Mouse (Mus musculus) CD4-positive helper T cell, adult 2 months (primary cell): ENCODE data around the gene Zfp953.
A peak's percentile ranks its signal among the peaks of the same experiment; 100 is the strongest.
"Not testable (repeated sequence)": the region's sequence is repeated elsewhere in the genome, so short reads cannot be mapped to it uniquely, and the experiment has no call there.

ENCODE experiments used
- DNase-seq: peaks from one replicate; pipeline ENCODE4 v3.0.0-alpha.2; 2012; ENCODE audit warnings: low read depth, missing footprints, low spot score

Gene Zfp953

DNA sequence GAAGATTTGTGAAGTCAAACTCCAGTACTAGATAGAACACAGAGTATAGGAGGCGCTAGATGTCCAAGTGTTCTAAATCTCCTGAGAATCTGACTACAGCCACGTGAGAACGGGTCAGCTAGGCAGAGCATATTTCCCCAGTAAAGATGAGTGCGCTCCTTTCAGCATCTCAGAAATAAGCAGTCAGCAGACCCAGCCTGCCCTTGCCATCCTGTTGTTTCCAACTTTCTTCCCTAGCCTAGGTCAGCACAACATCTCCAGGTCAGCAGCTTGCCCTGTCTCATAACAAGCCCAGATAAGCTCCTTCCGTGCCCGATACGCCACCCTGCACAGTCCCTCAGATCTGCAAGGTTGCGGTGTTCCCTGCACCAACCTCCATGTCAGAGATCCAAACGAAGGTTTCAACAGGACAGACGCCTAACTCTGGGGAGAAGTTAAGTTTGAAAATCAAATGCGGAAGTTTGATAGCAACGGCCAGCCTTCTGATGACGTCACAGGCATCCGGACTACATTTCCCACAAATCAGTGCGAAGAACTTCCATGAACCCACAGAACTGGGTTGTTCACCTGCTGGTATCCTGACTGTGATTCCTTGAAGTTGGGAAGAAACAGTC is at the start of gene Zfp953, which contains the start of gene Gm28044:
Zfp953 (minus strand) TSS at position 475 of the 614 bp plus-strand sequence.
Gm28044 (minus strand) TSS at position 406 of the 614 bp plus-strand sequence.
- DNase-seq: peak; percentile 89

DNA sequence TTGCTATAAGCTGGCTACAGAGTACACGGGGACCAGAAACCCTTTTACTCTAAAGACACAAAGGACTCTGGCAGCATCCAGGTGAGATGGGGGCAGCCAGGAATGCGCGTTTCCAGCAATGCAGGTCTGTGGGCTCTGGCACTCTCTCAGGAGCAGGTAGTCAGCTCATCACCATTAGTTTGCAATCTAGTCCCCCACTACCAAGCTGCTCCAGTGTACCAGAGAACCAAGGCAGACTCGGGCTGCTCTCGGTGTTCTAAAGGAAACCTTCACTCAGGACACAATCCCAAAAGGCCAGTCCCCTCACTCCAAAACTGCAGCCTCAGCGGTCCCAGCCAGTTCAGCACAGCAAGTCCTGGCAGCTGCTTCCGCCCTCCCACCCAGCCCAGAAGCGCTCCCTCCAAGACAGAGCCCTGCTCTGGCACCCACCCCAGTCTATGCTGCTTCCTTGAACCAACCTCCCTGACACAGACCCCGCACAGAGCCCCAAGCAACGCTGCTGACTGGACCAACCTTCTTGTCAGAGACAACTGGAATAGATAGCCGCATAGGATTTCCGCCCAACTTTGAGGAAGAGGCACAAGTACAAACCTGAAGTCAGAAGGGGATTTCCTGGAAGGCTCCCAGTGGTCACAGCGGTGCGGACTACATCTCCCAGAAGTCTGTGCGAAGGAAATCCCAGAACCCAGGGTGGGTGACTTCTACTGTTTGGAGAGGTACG is 38.9 kb upstream of the Zfp953 start, which contains the start of gene Zfp429:
Zfp429 (minus strand) TSS at position 637 of the 721 bp plus-strand sequence.
- peak; percentile 88 for DNase-seq

DNA sequence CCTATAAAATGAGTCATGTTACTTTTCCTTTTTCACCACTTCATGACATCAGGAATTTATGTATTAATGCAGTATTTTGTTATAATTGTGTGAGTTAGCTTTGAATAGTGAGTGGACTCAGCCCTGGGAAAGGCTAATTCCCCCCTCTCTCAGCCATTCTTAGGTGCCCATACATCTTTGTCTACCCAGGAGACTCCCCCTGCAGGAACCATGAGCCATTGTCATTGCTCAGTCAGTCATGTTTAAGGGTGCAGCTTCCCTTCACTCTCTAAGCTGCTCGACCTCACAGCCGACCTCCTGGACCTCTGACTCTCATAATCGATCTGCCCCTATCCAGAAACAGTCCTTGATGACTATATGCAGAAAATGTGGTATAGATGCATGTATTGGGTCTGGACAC is 15.8 kb upstream of the Zfp953 start:
- DNase-seq: not testable (repeated sequence)

DNA sequence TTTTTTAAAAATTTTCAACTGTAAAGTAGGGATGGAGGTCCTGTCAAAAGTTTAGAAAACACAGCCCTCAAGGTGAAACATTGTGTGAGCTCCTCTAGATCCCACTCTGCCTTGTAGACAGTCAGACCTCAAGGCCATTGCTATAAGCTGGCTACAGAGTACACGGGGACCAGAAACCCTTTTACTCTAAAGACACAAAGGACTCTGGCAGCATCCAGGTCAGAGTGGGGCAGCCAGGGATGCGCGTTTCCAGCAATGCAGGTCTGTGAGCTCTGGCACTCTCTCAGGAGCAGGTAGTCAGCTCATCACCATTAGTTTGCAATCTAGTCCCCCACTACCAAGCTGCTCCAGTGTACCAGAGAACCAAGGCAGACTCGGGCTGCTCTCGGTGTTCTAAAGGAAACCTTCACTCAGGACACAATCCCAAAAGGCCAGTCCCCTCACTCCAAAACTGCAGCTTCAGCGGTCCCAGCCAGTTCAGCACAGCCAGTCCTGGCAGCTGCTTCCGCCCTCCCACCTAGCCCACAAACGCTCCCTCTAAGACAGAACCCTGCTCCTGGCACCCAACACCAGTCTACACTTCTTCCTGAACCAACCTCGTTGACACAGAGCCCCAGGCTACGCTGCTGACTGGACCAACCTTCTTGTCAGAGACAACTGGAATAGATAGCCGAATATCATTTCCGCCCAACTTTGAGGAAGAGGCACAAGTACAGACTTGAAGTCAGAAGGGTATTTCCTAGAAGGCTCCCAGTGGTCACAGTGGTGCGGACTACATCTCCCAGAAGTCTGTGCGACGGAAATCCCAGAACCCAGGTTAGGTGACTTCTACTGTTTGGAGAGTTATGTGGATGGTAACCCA is 14.9 kb upstream of the Zfp953 start, which contains the start of the genes Gm28041 and Zfp456:
Gm28041 (minus strand) TSS at position 684 of the 862 bp plus-strand sequence.
Zfp456 (minus strand) TSS at position 761 of the 862 bp plus-strand sequence.
- peak; percentile 90 for DNase-seq

DNA sequence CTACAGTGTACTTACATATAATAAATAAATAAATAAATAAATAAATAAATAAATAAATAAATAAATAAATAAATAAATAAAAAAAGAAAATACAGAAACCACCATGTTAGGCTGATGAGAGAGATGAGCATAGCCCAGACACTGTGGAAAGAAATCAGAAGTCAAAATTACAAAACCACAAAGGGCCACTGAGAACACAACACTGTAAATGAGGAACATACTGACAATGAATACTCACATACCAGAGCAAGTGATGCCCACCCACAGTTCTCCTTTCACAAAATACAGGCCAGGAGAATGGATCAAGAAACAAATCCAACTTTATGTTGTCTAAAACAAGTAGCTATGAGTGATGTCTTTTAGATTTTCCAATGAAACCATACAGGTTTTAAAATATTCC is 8.6 kb downstream of the Zfp953 start:
- DNase-seq: no peak

DNA sequence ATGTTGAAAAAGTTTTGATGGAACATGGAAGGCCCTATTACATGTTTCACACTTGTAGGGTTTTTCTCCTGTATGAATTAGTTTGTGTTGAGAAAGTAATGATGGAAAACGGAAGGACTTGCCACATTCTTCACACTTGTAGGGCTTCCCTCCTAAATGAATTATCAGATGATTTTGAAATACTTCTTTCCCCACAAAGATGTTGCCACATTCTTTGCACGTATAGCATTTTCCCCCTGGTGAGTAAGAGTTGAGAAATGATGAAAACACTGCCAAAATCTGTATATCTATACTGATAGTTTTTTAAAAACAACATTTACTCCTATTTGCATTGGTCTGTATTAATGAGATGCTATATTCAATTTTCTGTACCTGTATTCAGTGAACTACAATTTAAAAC is 17.0 kb downstream of the Zfp953 start:
- no peak for DNase-seq

DNA sequence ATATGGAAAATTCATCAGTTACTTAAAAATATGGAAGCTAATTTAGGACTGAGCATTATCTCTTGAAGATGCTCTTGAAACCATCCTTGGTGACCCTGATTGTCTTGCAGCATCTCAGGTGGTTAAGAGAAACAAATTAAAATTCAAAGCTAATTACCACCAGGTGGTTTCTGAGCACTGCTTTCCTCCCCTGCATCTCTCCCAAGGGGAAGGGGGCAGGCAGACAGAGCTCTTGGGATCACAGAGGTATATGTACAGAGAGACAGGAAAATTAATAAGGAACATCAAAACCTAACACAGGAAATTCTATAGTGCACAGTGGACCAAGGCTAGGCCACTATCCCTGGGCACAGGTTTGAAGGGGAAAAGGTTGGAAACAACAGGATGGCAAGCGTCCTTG is 27.5 kb downstream of the Zfp953 start:
- no peak for DNase-seq

DNA sequence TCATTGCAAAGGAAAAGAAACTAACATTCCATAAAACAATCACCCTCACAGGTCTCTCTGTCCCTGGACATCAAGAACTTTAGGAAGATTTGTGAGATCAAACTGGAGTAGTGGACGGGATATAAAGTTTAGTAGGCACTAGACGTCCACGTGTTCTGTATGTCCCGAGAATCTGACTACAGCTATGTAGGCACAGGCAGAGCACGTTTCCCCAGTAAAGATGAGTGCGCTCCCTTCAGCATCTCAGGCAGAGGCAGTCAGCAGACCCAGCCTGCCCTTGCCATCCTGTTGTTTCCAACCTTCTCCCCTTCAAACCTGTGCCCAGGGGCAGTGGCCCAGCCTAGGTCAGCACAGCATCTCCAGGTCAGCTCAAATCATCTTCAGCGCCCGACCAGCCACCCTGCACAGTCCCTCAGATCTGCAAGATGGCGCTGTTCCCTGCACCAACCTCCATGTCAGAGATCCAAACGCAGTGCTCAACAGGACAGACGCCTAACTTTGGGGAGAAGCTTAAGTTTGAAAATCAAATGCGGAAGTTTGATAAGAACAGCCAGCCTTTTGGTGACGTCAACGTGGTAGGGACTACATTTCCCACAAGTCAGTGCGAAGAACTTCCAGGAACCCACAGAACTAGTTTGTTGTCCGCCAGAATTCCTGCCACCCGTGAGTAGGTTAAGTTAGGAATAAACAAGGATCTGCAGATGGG is 28.2 kb downstream of the Zfp953 start, which contains the start of gene Zfp595:
Zfp595 (minus strand) TSS at position 552 of the 706 bp plus-strand sequence.
- peak; percentile 91 for DNase-seq

DNA sequence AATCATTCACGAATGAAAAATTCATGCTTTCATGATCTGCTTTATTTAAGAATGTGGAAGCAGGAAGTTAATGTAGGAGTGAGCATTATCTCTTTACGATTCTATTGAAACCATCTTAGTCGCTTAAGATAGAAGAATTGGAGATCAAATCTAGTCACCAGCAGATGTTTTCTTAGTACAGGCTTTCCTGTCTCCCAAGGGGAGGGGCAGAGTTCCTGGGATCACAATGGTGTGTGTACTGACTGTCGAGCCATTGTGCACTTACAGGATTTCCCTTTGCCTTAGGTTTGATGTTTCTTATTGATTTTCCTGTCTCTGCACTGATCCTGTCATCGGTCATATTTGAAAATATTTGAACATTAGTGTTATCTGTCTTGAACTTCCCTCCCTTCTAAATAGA is 53.7 kb downstream of the Zfp953 start:
- DNase-seq: no peak

DNA sequence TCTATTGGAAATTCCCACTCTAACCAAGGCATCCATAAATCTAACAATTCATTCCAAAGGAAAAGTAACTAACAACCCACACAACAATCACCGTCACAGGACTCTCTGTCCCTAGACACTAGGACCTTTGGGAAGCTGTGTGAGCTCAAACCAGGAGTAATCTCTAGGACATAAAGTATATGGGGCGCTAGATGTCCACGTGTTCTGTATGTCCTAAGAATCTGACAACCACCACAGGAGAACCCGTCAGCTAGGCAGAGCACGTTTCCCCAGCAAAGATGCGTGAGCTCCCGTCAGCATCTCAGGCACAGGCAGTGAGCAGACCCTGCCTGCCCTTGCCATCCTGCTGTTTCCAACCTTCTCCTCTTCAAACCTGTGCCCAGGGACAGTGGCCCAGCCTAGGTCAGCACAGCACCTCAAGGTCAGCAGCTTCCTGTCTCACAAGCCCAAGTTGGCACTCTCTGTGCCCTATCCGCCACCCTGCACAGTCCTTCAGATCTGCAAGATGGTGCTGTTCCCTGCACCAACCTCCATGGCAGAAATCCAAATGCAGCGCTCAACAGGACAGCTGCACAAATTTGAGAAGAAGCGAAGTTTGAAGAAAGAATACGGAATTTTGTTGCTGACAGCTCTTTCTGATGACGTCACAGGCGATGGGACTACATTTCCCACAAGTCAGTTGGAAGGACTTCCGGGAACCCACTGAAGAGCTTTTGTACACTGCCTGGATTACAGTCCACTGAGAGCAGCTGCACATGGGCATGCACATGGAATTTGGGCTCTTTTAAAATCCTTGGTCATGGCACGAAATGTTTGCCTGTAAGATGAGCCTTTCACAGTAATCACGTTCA is 54.4 kb downstream of the Zfp953 start, which contains the start of gene Zfp457:
Zfp457 (minus strand) TSS at position 664 of the 851 bp plus-strand sequence.
- peak; percentile 89 for DNase-seq
